Mouse (Mus musculus): ENCODE results near the gene Wdpcp. TPM values are rescaled to one million over a fixed set of nuclear protein-coding genes. Genes with fewer than 3 reads are reported as not detected.

The Wdpcp gene
- polyA plus RNA-seq, 1 experiment: 3.4 TPM

Other genes with a start within 250 kb of the Wdpcp start
- 10.9 and 12.2 TPM in 2 replicates for gene Ugp2, start 201.0 kb upstream of the Wdpcp start, polyA plus RNA-seq (2012; rRNA removed)
- 344 and 550 TPM in 2 replicates for gene Mdh1, start 132 bp downstream of the Wdpcp start, polyA plus RNA-seq (2012; rRNA removed)

Data from large intestine, adult 2 months (tissue).